Mouse (Mus musculus): ENCODE measurements around the gene Cpa4.

Cpa4 gene

DNA sequence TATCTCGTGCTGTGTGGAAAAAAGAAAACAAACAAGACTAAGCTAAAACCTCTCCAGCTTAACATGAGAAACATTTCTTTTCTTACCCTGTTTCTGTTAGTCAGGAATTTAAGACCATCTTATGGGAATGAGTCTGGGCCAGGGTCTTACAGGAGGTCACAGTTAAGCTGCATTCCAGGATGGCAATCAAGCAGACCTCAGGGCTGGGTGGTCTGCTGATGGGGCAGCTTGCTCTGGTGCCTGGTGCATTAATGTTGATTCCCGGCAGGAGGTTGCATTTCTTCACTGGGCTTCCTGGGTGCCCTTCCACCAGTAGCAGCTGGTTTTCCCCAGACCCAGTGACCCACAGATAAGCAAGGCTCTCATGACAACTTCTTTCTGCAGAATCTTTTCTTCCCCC is 21.6 kb downstream of the Cpa4 start:
- in situ Hi-C loops (cut with MboI; ENCODE audit: low sequenced_read_pairs): no loop called here

DNA sequence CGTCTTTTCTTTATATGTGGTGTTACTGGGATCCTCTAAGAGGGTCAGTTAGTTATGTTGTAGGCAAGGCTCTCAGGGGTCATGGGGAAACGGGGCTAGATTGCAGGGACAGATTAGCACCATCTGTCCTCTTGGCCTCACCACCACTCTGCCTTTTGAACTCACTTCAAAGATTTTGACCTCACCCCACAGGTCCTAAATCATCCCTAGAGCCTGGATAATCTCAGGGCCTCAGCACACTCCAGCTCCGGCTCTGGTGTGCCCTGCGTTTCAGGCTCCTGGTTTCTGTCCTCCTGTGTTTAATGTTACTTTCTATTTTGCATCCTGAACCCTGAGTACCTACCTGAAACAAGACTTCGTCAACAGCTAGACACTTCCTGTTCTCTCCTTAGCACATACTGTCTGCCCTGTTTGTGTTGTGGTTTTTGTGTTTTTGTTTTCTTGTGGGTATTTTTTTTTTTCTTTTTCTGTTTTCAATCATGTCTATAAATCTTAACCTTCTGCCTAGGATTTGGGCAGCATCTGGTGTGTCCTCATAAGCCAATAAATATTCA is 23.8 kb downstream of the Cpa4 start:
- in situ Hi-C loops (cut with MboI; ENCODE audit: low sequenced_read_pairs): no loop called here

DNA sequence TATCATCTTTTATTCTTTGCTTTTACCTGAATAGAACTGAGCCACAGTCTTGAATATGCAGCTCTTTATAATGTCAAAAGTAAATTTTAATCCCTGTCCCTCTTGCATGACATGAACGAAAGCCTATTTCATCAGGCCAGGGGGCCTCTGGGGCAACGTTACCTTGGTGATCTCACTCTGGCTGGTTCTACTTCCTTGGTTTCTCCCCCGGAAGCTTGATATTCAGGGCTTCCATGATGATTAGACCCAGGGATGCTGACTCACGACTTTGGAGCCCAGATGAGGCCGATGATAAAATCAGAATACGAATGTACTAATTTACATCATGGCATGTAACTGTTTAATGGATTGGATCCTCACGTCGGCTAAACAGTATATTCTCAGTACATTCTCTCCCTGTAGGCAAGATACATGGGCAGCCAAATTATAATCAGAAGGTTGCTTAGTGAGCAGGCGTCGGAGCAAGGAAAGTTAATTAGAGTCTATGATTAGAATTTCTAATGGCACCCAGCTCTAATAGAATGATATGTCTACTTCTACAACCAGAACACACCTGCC is 24.3 kb downstream of the Cpa4 start:
- in situ Hi-C loops (cut with MboI; ENCODE audit: low sequenced_read_pairs): no loop called here

DNA sequence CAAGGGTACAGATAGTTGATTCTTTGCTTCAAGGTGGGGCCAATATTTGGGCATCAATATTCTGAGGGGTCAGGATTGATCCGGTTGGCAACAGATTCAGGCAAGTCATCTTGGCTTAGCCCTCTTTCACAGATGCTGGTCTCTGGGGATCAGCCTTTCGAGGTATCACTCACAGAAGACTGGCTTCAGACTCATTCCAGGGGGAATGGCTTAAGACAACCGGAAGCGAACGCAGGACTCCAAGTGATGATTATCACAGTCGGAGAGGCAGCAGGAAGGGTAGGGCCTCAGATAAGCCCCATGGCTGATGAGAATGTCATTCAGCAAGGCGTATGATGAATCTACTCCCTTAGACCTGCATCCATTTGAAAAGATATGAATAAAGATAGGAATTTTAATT is 26.2 kb downstream of the Cpa4 start:
- in situ Hi-C loops (cut with MboI; ENCODE audit: low sequenced_read_pairs): no loop called here

DNA sequence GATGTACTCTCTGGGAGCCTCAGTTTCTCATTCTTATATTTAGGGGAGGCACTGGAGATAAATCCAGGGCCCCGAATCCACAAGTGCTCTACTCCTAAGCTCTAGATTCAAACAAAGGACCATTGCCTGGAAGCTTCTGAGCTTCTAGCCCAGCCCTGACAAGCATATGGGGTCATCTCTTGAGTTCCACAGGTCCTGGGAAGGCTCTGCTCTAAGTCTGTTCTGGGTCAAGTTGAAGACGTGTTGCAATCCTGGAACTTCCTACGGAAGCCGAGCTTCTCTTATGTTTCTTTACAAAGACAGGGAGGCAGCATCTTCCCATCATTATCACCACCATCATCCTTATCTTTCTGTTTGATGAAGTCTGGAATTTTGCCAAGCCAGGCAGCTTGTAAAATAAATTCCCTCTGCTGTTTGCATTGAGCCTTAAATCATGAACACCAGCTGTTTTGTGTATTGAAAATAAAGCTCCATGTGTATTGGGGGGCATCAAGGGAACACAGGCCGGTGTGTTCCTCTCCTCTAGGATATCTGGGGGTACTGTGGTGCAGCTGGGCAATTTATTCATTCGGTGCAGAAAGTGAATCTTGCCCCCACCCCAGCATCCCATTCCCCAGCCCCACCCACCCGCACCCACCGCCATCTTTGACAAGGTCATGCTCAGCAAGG is 28.2 kb downstream of the Cpa4 start:
- in situ Hi-C loops (cut with MboI; ENCODE audit: low sequenced_read_pairs): no loop called here

DNA sequence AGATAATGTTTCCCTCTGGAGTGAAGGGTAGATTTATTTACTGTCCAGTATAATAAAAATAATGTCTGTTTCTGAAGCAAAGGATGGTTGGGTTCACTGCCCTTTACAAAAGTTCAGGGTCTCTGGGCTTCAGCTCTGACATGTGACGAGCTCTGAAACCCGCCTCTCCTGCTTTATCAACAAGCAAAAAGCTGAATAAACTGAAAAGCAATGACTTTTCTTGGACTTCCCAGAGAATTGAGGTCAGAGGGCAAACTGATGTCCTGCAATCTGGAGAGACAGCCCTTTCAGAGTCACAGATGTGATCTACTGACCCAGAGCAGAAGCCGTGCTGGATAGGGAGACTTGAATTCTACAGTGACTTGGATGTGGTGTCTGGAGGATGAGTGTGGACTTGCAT is 31.9 kb downstream of the Cpa4 start:
- in situ Hi-C loops (cut with MboI; ENCODE audit: low sequenced_read_pairs): no loop called here

DNA sequence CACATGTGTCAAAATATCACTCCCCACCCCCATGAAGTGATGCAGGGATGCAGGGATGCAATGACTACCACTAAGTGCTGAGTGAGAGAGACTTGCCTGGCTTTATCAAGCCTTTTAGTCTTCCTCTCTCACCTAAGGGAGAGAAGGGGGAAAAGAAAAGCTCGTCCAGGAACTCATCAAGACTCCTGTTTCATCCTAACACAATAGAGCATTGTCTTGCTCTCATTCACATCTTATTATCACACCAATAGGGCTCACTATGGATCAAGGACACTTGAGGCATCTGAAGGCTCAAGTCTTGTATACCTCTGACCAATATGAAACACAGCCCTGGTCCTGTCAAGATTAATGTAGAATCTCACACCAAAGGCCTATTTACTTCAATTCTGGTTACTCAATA is 32.8 kb downstream of the Cpa4 start:
- in situ Hi-C loops (cut with MboI; ENCODE audit: low sequenced_read_pairs): no loop called here

DNA sequence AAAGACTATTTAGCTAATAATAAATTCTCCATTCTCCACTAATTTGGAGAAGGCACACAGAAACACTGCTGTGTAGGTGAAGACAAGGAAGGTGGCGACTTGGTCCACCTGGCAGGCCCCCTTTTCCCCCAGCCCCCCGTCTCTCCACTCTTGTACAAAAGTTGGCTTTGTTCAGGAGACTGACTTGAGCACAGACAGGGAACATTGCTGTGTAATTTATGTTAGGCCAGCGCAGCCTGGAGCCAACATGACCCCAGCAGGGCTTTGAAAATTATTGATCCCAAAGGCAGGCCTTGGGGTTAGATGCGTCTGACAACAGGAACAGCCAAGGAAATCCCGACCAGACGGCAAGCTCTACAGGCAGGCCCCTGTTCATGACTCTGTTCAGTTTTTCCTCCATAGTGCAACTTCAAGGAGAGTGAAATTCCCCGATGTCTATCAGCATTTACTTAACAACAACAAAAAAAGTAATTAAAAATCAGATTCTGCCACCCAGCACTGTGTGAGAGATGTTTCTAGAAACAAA is 36.2 kb downstream of the Cpa4 start:
- in situ Hi-C loops (cut with MboI; ENCODE audit: low sequenced_read_pairs): no loop called here

DNA sequence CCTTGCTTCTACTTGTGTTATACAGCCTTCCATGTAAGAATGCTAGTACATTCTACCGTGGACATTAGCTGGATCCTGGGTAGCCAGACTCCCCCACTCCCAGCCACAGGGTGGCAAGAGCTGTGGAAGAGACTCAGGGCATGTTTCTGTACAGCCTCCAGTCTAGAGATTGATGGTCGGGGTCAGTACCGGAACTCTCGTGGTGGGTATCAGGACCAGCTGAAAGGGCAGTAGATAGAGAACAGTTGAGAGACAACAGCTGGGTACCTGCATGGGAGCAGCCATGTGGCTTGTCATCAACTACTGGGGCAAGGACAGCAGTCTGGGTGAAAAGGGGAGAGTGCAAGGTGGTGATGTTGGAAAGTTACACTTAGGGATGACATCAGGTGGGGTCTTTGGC is 36.9 kb downstream of the Cpa4 start:
- in situ Hi-C loops (cut with MboI; ENCODE audit: low sequenced_read_pairs): no loop called here

DNA sequence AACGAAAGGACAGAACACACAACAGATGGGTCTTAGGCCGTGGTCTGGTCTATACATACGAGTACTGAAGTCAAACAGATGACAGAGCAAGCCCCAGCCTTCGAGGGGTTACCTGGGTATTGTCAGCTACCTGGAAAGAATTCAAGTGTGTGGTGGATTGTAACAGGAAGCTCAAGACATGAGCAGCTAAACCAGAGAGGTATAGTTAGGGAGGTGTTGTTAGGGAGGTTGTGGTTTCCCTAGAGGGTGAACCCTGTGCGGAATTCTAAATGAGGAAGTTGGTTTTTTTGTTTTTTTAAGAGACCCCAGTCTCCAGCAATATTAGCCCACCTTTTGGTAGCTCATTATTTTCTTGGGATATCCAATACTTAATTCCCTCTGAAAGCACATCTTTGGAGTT is 37.5 kb downstream of the Cpa4 start:
- in situ Hi-C loops (cut with MboI; ENCODE audit: low sequenced_read_pairs): no loop called here

DNA sequence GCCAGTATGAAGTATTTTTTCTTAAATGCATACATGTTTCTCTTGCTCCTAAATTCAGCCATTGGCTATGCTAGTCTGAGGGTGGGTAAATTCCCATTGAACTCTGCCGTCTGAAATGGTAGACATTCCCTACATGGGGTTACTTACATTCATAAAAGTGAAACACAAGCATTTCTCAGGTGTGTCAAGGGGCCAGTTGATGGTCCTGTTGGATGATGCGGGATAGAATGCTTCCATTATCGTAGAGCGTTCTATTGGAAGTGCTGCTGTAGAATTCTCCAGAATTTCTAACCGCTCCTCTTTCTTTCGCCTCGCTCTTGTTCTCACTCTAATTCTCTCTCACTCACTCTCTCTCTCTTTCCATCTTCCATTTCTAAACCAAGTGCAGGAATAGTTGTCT is 42.5 kb downstream of the Cpa4 start, which contains the start of gene Cpa5:
TSS of gene Cpa5 (plus strand) at position 301 of the 400 bp plus-strand sequence.
- in situ Hi-C loops (cut with MboI; ENCODE audit: low sequenced_read_pairs): no loop called here

DNA sequence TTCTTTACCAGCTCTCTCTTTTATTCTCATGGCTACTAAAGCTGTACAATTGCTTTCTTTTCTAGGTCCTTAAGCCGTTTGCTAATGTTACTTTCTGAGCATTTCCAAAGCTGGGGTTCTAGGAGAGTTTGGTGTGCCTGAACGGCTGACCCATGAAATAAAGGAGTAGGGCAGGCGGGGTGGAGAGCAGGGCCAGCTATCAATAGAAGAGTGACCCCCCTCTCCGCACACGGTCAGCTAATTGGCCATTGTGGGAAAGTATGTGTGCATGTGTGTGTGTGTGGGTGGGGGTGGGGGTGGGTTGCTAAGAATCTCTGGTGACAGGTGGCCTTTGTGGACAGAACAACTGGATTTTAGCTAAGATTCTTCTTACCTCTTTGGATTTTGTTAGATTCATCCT is 43.0 kb downstream of the Cpa4 start:
- in situ Hi-C loops (cut with MboI; ENCODE audit: low sequenced_read_pairs): no loop called here

DNA sequence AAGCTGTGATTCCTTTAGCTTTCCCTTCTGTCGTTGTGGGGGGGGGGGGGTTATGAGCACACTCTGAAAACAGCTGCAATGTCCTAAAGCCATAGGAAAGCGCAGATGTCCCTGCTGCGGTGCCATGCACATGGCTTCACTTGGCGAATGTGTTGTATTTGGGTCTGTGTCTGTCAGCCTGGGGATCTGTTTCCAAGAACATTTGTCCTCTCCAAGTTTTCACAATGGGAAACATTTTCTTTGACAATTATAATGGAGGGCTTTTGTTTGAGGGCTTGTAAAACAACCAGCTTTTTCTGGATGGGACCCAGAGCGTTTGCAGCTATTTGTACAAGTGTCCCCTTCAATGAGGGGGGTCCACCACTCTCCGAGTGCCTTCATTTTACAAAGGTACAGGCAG is 46.1 kb downstream of the Cpa4 start:
- in situ Hi-C loops (cut with MboI; ENCODE audit: low sequenced_read_pairs): no loop called here

DNA sequence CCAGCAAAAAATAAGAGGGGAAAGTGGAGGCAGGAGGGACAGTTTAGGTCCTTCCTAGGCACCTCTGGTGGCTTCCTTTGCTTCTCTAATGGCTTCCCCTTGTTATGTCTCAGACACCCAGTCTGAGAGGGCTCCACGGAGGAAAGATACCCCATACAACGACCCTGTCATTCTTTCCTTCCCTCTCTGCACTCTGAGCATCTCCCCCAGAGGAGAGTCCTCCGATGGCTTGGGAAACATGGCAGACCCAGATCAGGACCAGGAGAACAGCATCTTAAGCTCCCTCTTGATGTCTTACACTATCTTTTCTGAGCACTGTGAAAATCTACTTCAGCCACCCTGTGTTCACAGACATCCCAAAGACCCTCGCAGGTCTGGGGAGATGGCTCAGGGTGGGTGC is 47.6 kb downstream of the Cpa4 start:
- in situ Hi-C loops (cut with MboI; ENCODE audit: low sequenced_read_pairs): no loop called here

DNA sequence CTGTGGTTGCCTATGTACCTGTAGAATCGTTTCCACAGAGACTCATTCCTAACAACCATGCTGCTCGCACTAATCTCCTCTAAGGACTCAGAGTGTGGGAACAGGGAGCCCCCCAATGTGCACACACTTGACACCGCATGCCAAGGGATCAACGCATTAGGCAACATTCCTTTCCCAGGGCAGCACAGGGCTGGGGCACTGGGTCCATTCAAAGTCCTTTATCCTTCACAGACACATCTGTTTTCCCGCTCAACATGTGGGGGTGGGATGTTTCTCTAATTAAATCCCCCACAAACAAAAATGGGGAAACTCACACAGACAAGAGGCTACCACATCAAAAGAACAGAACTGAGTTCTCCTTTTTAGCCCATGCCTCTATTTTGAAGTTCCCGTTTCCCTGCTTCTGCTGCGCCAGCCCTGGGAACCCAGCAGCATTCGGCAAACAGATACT is 48.3 kb downstream of the Cpa4 start:
- in situ Hi-C loops (cut with MboI; ENCODE audit: low sequenced_read_pairs): no loop called here

DNA sequence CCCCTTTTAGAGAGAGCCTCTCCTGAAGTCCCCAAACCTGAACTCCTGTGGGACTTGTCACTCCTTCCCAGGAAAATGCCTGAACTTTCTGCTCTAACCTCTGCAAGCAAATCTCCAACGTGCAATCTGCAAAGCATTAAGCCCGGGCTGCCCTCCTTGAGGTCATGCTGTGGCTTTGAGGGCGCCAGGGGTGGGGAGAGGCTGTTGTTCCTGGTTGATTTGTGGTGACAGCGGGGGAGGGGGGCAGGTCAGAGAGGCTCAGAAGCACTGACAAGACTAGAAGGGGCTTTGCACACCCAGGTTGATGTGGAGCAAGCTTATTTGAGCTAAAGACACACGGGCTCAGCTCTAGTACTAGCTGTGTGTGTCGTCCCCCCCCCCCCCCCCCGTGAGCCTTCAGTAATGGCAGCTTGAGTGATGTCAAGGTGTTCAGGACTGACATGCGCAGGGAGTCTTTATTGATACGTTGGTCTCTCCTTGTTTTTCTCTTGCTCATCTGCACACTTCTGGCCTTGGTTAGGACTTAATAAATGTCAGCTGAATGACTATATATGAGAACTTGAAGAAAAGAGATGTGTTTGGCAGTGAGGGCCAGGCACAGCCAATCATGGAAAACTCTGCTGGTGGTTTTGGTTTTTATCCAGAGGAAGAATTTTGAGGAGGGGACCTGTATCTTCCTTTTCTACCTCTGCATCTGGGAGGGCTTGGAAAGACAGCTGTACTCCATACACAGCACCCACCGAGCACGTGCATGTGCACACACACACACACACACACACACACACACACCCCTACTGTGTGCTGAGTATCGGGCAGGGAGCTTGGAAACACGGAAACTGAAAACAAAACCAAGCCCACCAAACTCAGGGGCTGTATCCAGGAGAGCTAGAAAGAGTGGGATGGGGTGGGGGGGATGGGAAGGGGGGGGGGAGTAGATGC is 49.1 kb downstream of the Cpa4 start:
- in situ Hi-C loops (cut with MboI; ENCODE audit: low sequenced_read_pairs): no loop called here

DNA sequence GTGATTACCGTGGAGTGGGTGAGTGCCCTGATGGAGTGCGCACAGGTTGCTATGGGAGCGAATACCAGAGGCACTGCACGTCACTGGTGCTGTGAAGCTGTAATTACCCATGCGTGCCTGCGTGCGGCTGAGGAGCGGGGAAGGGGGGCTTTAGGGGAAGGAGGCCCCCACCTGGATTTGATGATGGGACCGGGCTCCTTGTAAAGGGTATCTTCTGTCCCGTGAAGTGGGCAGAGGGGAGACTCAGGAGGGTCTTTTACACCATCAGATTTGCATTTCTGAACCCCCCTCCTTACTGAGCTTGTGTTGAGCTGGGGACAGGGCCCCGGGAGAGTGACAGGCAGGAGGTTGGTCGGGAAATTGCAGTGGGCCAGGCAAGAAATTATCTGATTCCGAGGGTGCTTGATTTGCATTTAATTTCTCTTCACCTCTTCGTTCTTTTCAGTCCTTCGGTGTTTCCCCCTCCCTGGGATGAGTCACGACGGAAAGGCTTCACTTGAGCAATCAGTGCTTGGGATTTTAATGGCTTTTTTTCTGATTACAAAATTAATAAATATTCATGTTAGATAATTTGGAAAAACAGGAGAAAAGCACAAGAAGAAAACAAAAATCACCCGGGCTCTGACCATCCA is 49.9 kb downstream of the Cpa4 start:
- in situ Hi-C loops (cut with MboI; ENCODE audit: low sequenced_read_pairs): no loop called here

DNA sequence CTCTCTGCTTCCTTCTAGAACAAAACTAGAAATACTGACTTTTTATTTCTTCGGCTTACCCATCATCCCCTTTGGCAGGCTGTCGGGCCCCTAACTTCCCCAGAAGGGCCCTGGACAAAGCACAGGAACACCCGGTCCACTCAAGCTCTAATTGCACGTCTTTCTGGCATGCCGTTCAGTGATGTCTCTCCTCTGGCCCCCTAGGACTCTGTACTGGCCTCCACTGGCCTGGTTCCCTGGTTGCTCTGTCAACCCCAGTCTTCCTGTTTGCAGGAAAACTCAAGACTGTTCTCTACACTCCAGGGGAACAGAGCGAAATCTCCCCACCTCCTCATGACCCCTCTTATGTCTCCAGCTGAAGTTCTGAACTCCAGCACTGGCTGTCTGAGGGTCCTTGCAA is 50.6 kb downstream of the Cpa4 start:
- in situ Hi-C loops (cut with MboI; ENCODE audit: low sequenced_read_pairs): no loop called here

DNA sequence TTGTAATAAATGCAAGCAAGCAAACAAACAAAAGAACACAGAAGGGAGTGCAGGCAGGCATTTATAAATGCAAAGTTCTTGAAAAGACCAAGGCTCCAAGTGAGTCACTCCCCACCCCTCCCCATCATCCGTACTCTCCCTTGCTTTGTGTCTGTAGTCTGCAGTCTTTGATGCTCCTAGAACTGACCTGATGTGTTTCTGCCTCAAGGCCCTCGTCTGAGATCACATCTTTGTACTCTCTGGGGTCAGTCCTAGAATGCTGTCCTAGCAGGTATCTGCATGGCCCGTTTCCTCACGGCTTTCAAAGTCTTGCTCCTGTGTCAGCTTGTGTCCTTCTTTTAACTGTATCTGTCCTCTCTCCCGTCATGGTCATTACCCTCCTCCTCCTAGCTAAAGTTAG is 51.4 kb downstream of the Cpa4 start:
- in situ Hi-C loops (cut with MboI; ENCODE audit: low sequenced_read_pairs): no loop called here

DNA sequence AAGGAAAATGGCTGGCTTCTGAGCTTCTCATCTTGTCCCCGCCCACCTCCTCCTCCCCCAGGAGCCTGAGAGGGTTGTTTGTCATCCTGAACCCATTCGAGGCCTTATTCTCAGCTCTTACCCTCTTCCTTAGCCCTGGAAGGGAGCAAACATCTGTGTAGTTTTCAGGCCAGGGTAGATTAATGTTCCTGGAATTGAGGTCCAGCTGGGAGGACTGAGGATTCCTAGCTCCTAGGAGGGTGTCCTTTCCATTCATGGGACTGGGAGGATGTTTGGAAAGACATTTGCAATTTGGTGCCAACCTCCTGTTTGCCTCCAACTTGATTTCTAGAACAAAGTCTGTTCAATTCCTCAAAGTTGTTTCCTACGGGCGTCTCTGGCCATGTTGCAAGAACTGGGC is 52.4 kb downstream of the Cpa4 start:
- in situ Hi-C loops (cut with MboI; ENCODE audit: low sequenced_read_pairs): no loop called here

DNA sequence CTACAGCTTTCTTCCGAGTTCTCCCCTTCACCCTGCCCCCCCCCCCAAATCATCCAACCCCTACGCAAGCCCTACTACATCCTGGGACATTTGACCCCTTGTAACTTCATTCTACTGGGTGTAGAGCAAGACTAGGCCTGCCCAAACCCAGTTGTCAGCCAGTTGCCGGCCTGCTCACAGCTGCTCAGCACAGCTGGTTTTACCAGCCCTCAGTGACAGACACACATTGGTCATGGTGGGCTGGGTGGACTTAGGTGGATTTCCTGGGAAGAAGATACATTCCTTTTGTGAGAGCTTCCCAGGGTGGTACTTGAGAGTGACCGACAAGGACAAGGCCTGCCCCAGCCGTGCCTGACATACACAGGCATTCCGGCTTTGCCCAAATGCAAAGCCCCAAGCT is 52.8 kb downstream of the Cpa4 start:
- in situ Hi-C loops (cut with MboI; ENCODE audit: low sequenced_read_pairs): no loop called here

Data from CH12F3 (cell line).